Mouse (Mus musculus) midbrain, embryonic 11.5 days (tissue): ENCODE results near the gene Gm7137. TPM values are rescaled to one million over a fixed set of nuclear protein-coding genes. Genes with fewer than 3 reads are reported as not detected.
"Not testable (repeated sequence)": the region's sequence is repeated elsewhere in the genome, so short reads cannot be mapped to it uniquely, and the experiment has no call there.

ENCODE experiments used
- ATAC-seq: fragments of 200-750 bp; cut with Nextera tagmentation; 2 replicates; pipeline ENCODE4 v1.8.0; 2017; ENCODE audit warnings: moderate TSS enrichment, moderate library complexity; ENCODE audit not compliant: low FRiP score
- DNase-seq: peaks from one replicate; pipeline ENCODE4 v3.0.0; 2015; ENCODE audit warnings: low spot score; ENCODE audit errors: missing footprints
- H3K27ac ChIP-seq: fragments of 300-500 bp; sonication (generic); 2 replicates; pipeline ENCODE4 v1.5.1; 2014; ENCODE audit warnings: low read depth, low read length
- H3K27me3 ChIP-seq: fragments of 300-500 bp; sonication (generic); 2 replicates; pipeline ENCODE4 v1.6.1; 2014; ENCODE audit warnings: mild to moderate bottlenecking, low read length, moderate library complexity, mixed read lengths; ENCODE audit not compliant: control insufficient read depth, insufficient read depth
- H3K36me3 ChIP-seq: fragments of 300-500 bp; sonication (generic); 2 replicates; pipeline ENCODE4 v1.6.1; 2014; ENCODE audit warnings: mild to moderate bottlenecking, low read length, moderate library complexity, mixed read lengths; ENCODE audit not compliant: control insufficient read depth, insufficient read depth
- H3K4me1 ChIP-seq: fragments of 300-500 bp; sonication (generic); 2 replicates; pipeline ENCODE4 v1.6.1; 2014; ENCODE audit warnings: low read length; ENCODE audit not compliant: control insufficient read depth, insufficient read depth
- H3K4me2 ChIP-seq: fragments of 300-500 bp; sonication (generic); 2 replicates; pipeline ENCODE4 v1.6.1; 2014; ENCODE audit warnings: mild to moderate bottlenecking, moderate library complexity
- H3K4me3 ChIP-seq: fragments of 300-500 bp; sonication (generic); 2 replicates; pipeline ENCODE4 v1.5.1; 2014; ENCODE audit warnings: low read depth, low read length
- H3K9ac ChIP-seq: fragments of 300-500 bp; sonication (generic); 2 replicates; pipeline ENCODE4 v1.6.1; 2014; ENCODE audit warnings: low read length
- H3K9me3 ChIP-seq: fragments of 300-500 bp; sonication (generic); 2 replicates; pipeline ENCODE4 v1.6.1; 2016; ENCODE audit warnings: low read length; ENCODE audit not compliant: control insufficient read depth
- WGBS: fragments of 180-500 bp; shearing (Covaris S2); extraction: QIAGEN DNeasy Blood & Tissue Kit; methylation state at CpG from one replicate; pipeline ENCODE4 v1.1.7; 2014; 5-methylcytosine and 5-hydroxymethylcytosine counted together
- polyA plus RNA-seq: library from polyadenylated mRNA; unstranded; fragments of >200 nt; fragmentation: Nextera tagmentation; extraction: Ambion mirVana; gene quantifications from 2 replicates; pipeline ENCODE4 v1.2.1, GENCODE M21; 2014

The Gm7137 gene
- polyA plus RNA-seq = not detected in 2 replicates

DNA sequence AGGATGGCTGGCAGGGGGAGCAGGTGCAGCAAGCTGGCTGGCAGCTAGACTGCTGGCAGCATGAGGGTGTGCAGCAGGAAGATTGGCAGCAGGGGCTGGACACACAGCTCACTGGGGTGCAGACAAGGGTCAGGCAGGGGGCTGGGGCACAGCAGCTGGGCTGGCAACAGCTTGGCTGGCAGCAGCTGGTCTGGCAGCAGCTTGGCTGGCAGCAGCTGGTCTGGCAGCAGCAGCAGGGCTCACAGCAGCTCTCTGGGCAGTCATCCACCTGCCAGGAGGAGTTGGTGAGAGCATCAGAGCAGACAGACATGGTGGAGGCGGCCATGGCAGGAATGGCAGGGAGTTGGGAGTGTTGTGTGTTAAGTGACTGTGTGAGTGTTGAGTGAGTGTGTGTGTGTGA is at the start of gene Gm7137:
TSS of gene Gm7137 (minus strand) at position 325 of the 400 bp plus-strand sequence.
- not testable (repeated sequence) for H3K27ac ChIP-seq, H3K4me1 ChIP-seq, H3K4me3 ChIP-seq, DNase-seq, H3K4me2 ChIP-seq, H3K36me3 ChIP-seq, H3K9me3 ChIP-seq, H3K9ac ChIP-seq, ATAC-seq, H3K27me3 ChIP-seq
- no CpG with 5 or more reads among the region's 1 CpGs for WGBS

DNA sequence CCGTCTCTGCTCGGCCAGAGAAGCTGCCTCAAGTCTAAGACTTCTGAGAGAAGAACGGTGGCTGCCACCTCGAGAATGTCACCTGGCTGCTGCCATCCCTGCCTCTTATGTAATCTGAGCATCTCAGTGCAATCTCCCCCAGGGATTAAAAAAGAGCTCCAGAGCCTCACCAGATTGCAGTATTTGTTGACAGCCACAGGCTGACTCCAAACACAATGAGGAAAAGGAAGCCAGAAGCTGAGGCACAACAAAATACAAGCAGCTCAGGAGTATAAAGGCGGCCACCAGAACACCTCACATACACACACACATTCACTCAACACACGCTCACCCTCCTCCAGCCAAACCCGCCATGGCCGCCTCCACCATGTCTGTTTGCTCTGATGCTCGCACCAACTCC is 47.6 kb upstream of the Gm7137 start, which contains the start of gene Krtap10-10:
TSS of gene Krtap10-10 (plus strand) at position 301 of the 400 bp plus-strand sequence.
- Histone ChIP-seq H3K4me3 (no peak within 1 kb of the TSS), H3K4me2 (no peak within 1 kb of the TSS), H3K27ac (no peak within 1 kb of the TSS), H3K4me1 (no peaks in the 10 kb centered on the region), H3K36me3 (no peaks in the 10 kb centered on the region), H3K9me3 (no peaks in the 10 kb centered on the region), H3K27me3 (no peaks in the 10 kb centered on the region), H3K9ac (no peak within 1 kb of the TSS)
- DNase-seq (no peak), ATAC-seq (no peak)
- WGBS = 71% methylated on average over 9 of the region's 9 CpGs

- H3K9me3 ChIP-seq = no peaks in the 10 kb centered on the region
- H3K27me3 ChIP-seq = no peaks in the 10 kb centered on the region
- DNase-seq (no peak), ATAC-seq (no peak)
- WGBS = 80% methylated on average over 6 of the region's 6 CpGs
- no peak within 1 kb of the TSS for H3K4me2 ChIP-seq
- H3K9ac ChIP-seq = no peak within 1 kb of the TSS
- H3K36me3 ChIP-seq = no peaks in the 10 kb centered on the region
- H3K4me1 ChIP-seq = no peaks in the 10 kb centered on the region
- H3K4me3 ChIP-seq = no peak within 1 kb of the TSS
- H3K27ac ChIP-seq = no peak within 1 kb of the TSS
Observed at GRCm38 (mm10) chr10:77826951-77827350, 39.0 kb upstream of the Gm7137 start, which contains the start of gene Krtap10-4. Krtap10-4 (minus strand) TSS chr10:77827095.

DNA sequence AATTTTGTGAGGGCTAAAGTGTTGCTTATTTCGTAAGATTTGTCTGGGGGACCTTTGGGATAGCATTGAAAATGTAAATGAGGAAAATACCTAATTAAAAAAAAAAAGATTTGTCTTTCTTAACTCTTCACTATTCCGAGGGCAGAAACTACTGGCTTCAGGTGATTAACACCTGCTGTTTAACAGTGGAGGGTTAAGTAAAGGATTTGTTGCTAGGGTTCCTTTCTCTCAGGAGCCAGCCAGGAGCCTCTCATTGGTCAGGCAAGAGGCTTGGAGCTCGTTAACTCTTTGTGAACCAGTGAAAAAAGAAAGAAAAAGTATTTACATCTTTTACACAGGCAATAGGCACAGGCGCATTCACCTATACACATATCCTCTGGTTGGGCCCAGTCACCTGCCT is 31.2 kb upstream of the Gm7137 start:
- 32% methylated on average over 4 of the region's 4 CpGs for WGBS
- no peaks in the 10 kb centered on the region for H3K36me3 ChIP-seq
- H3K27me3 ChIP-seq = no peaks in the 10 kb centered on the region
- no peak for ATAC-seq
- peak; percentile 66 for DNase-seq
- H3K4me1 ChIP-seq = no peaks in the 10 kb centered on the region
- no peak overlapping the region for H3K4me2 ChIP-seq
- no peak overlapping the region for H3K9ac ChIP-seq
- no peaks in the 10 kb centered on the region for H3K9me3 ChIP-seq
- H3K27ac ChIP-seq = no peak overlapping the region
- H3K4me3 ChIP-seq = no peak overlapping the region

DNA sequence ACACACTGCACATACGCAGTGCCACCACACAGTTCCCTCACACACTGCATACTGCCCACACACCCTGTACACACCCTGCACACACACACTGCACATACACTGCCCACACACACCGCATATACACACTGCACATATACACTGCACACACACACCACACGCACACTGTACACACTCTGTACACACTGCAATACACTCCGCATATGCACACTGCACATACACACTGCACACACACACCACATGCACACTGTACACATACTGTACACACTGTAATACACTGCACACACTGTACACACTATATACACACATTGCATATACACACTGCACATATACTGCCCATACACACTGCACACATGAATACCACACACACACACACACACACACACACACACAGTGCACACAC is 30.5 kb upstream of the Gm7137 start:
- Histone ChIP-seq H3K36me3 (no peaks in the 10 kb centered on the region), H3K4me3 (no peak overlapping the region), H3K9ac (no peak overlapping the region), H3K27me3 (no peaks in the 10 kb centered on the region), H3K27ac (no peak overlapping the region), H3K9me3 (no peaks in the 10 kb centered on the region), H3K4me1 (no peaks in the 10 kb centered on the region), H3K4me2 (no peak overlapping the region)
- ATAC-seq (no peak), DNase-seq (no peak)
- 94% methylated on average over 4 of the region's 4 CpGs for WGBS

- Histone ChIP-seq H3K4me3 (no peak overlapping the region), H3K36me3 (no peaks in the 10 kb centered on the region), H3K4me1 (no peaks in the 10 kb centered on the region), H3K9ac (no peak overlapping the region), H3K27me3 (no peaks in the 10 kb centered on the region), H3K27ac (no peak overlapping the region), H3K9me3 (no peaks in the 10 kb centered on the region), H3K4me2 (no peak overlapping the region)
- WGBS = 33% methylated on average over 5 of the region's 5 CpGs
- DNase-seq = peak; percentile 90
- ATAC-seq = no peak
Observed at GRCm38 (mm10) chr10:77815514-77815913, 27.5 kb upstream of the Gm7137 start.

- no peak within 1 kb of the TSS for H3K27ac ChIP-seq
- no peak within 1 kb of the TSS for H3K4me3 ChIP-seq
- H3K9me3 ChIP-seq = no peaks in the 10 kb centered on the region
- H3K9ac ChIP-seq = no peak within 1 kb of the TSS
- H3K4me1 ChIP-seq = no peaks in the 10 kb centered on the region
- 65% methylated on average over 4 of the region's 4 CpGs for WGBS
- H3K27me3 ChIP-seq = no peaks in the 10 kb centered on the region
- no peak within 1 kb of the TSS for H3K4me2 ChIP-seq
- ATAC-seq (no peak), DNase-seq (peak; percentile 75)
- no peaks in the 10 kb centered on the region for H3K36me3 ChIP-seq
Observed at GRCm38 (mm10) chr10:77814382-77814781, 26.4 kb upstream of the Gm7137 start, which contains the start of gene Gm2696. Gm2696 (plus strand) TSS chr10:77814682.

DNA sequence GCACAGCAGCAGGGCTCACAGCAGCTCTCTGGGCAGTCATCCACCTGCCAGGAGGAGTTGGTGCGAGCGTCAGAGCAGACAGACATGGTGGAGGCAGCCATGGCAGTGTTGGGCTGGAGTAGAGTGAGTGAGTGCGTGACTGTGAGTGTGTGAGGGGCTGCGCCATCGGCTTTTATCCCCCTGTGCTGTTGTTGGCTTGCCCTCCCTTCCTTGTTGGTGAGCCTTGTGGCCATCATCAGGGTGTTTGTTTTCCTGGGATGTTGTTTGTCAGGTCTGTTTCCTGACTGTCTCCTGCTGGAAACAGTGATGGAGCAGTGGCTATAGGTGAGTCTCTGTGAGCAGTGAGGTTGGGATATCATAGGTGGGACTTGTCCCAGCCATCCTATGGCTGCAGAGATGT is 23.7 kb upstream of the Gm7137 start, which contains the start of gene Gm9507:
TSS of gene Gm9507 (minus strand) at position 101 of the 400 bp plus-strand sequence.
- ATAC-seq = no peak
- H3K4me3 ChIP-seq = no peak within 1 kb of the TSS
- no peaks in the 10 kb centered on the region for H3K27me3 ChIP-seq

DNA sequence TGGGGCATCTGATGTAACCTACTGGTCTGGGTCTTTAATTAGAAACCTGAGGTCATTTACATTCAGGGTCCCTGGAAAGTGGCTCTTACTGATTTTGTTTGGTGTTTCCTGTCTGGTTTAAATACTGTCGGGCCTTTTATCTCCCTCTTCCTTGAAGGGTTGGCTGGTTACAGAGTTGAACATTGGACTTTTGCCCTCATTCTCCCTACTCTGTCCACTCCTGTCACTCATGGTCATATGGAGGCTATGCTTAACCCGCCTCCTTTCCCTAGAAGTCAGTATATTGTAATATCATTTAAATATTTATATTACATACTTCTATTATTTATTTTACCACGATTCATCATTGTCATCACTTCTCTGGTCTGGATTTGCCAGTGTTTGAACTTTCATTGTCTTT is 16.1 kb upstream of the Gm7137 start:
- ATAC-seq (no peak), DNase-seq (peak; percentile 35)
- H3K27ac ChIP-seq = no peak overlapping the region
- no peaks in the 10 kb centered on the region for H3K36me3 ChIP-seq
- no peak overlapping the region for H3K4me3 ChIP-seq
- H3K9me3 ChIP-seq = no peaks in the 10 kb centered on the region
- H3K4me1 ChIP-seq = 0 out of 2 replicates have a peak, but pooled peaks cover under 1% of the 10 kb centered on the region
- no peaks in the 10 kb centered on the region for H3K27me3 ChIP-seq
- WGBS = 81% methylated on average over 3 of the region's 3 CpGs
- H3K4me2 ChIP-seq = no peak overlapping the region
- H3K9ac ChIP-seq = no peak overlapping the region

More for the DNA sequence above, 23.7 kb upstream of the Gm7137 start, which contains the start of gene Gm9507:
- no peak within 1 kb of the TSS for H3K9ac ChIP-seq
- H3K4me1 ChIP-seq = no peaks in the 10 kb centered on the region
- H3K36me3 ChIP-seq = no peaks in the 10 kb centered on the region
- H3K4me2 ChIP-seq = no peak within 1 kb of the TSS
- peak; percentile 37 for DNase-seq
- H3K9me3 ChIP-seq = no peaks in the 10 kb centered on the region
- no peak within 1 kb of the TSS for H3K27ac ChIP-seq
- 58% methylated on average over 5 of the region's 5 CpGs for WGBS
